Mouse (Mus musculus): Measurements from ENCODE around the gene A930017K11Rik. TPM values are rescaled to one million over a fixed set of nuclear protein-coding genes. Genes with fewer than 3 reads are reported as not detected.

The A930017K11Rik gene
- polyA plus RNA-seq, 1 experiment from 2014 or later: 0.09 TPM

GRCm38 (mm10) chr17:25955736-25956135 lies 3.4 kb upstream of the A930017K11Rik start:
- Histone ChIP-seq H3K9me3 (ENCODE audit: control insufficient read depth) (no peaks in the 10 kb centered on the region), H3K36me3 (ENCODE audit: control insufficient read depth, insufficient read depth) (peaks cover 32% of the 10 kb centered on the region; the same call in 1 of the 2 replicates), H3K4me3 (ENCODE audit: low read depth, low read length) (no peak overlapping the region), H3K27ac (ENCODE audit: low read depth, low read length) (no peak overlapping the region), H3K9ac (ENCODE audit: low read depth, low read length) (no peak overlapping the region), H3K4me1 (replicated peaks; ENCODE audit: control insufficient read depth, insufficient read depth, low read length) (no peaks in the 10 kb centered on the region), H3K27me3 (replicated peaks; ENCODE audit: control insufficient read depth, insufficient read depth, low read length) (peaks cover 29% of the 10 kb centered on the region), H3K4me2 (replicated peaks; ENCODE audit: low read depth) (no peak overlapping the region)
- WGBS: 25% methylated on average over 3 of the region's 3 CpGs
- no peak for TF ChIP-seq CTCF (IDR thresholded peaks at IDR 0.05; ENCODE audit: low read depth)
- ATAC-seq: no peak

- Histone ChIP-seq H3K4me1 (replicated peaks; ENCODE audit: control insufficient read depth, insufficient read depth, low read length) (no peaks in the 10 kb centered on the region), H3K9ac (ENCODE audit: low read depth, low read length) (no peak overlapping the region), H3K27ac (ENCODE audit: low read depth, low read length) (no peak overlapping the region), H3K4me2 (replicated peaks; ENCODE audit: low read depth) (no peak overlapping the region), H3K27me3 (replicated peaks; ENCODE audit: control insufficient read depth, insufficient read depth, low read length) (peaks cover 38% of the 10 kb centered on the region), H3K4me3 (ENCODE audit: low read depth, low read length) (no peak overlapping the region), H3K36me3 (ENCODE audit: control insufficient read depth, insufficient read depth) (peaks cover 22% of the 10 kb centered on the region; the same call in 1 of the 2 replicates), H3K9me3 (ENCODE audit: control insufficient read depth) (no peaks in the 10 kb centered on the region)
- no peak for ATAC-seq
- 69% methylated on average over 2 of the region's 2 CpGs for WGBS
- TF ChIP-seq CTCF (IDR thresholded peaks at IDR 0.05; ENCODE audit: low read depth): no peak
Measured at GRCm38 (mm10) chr17:25954671-25955070, 2.3 kb upstream of the A930017K11Rik start.

- Histone ChIP-seq H3K27ac (ENCODE audit: low read depth, low read length) (no peak overlapping the region), H3K36me3 (ENCODE audit: control insufficient read depth, insufficient read depth) (peaks cover 9% of the 10 kb centered on the region; the same call in 1 of the 2 replicates), H3K4me2 (replicated peaks; ENCODE audit: low read depth) (no peak overlapping the region), H3K27me3 (replicated peaks; ENCODE audit: control insufficient read depth, insufficient read depth, low read length) (peaks cover 38% of the 10 kb centered on the region), H3K9ac (ENCODE audit: low read depth, low read length) (no peak overlapping the region), H3K4me1 (replicated peaks; ENCODE audit: control insufficient read depth, insufficient read depth, low read length) (no peaks in the 10 kb centered on the region), H3K9me3 (ENCODE audit: control insufficient read depth) (no peaks in the 10 kb centered on the region), H3K4me3 (ENCODE audit: low read depth, low read length) (no peak overlapping the region)
- ATAC-seq: no peak
- 67% methylated on average over 5 of the region's 5 CpGs for WGBS
- TF ChIP-seq CTCF (IDR thresholded peaks at IDR 0.05; ENCODE audit: low read depth): no peak
Measured at GRCm38 (mm10) chr17:25953161-25953560, 796 bp upstream of the A930017K11Rik start.

- H3K36me3 ChIP-seq (ENCODE audit: control insufficient read depth, insufficient read depth): no peaks in the 10 kb centered on the region; the same call in 1 of the 2 replicates
- H3K9ac ChIP-seq (ENCODE audit: low read depth, low read length): no peak overlapping the region
- H3K9me3 ChIP-seq (ENCODE audit: control insufficient read depth): no peaks in the 10 kb centered on the region
- H3K4me2 ChIP-seq (replicated peaks; ENCODE audit: low read depth): peak overlapping the region; percentile 68
- H3K27me3 ChIP-seq (replicated peaks; ENCODE audit: control insufficient read depth, insufficient read depth, low read length): peaks cover 38% of the 10 kb centered on the region
- H3K4me1 ChIP-seq (replicated peaks; ENCODE audit: control insufficient read depth, insufficient read depth, low read length): no peaks in the 10 kb centered on the region
- peak overlapping the region; percentile 36 for H3K4me3 ChIP-seq (ENCODE audit: low read depth, low read length)
- H3K27ac ChIP-seq (ENCODE audit: low read depth, low read length): no peak overlapping the region
- TF ChIP-seq CTCF (IDR thresholded peaks at IDR 0.05; ENCODE audit: low read depth): no peak
- peak; percentile 2; the same call in 1 of the 2 replicates for ATAC-seq
- WGBS: under 1% methylated on average over 33 of the region's 33 CpGs
Measured at GRCm38 (mm10) chr17:25951225-25951802, 1.1 kb downstream of the A930017K11Rik start.

GRCm38 (mm10) chr17:25950706-25951105 lies 1.7 kb downstream of the A930017K11Rik start:
- H3K4me1 ChIP-seq (replicated peaks; ENCODE audit: control insufficient read depth, insufficient read depth, low read length): no peaks in the 10 kb centered on the region
- H3K9me3 ChIP-seq (ENCODE audit: control insufficient read depth): no peaks in the 10 kb centered on the region
- no peak overlapping the region for H3K27ac ChIP-seq (ENCODE audit: low read depth, low read length)
- no peak for ATAC-seq
- H3K9ac ChIP-seq (ENCODE audit: low read depth, low read length): no peak overlapping the region
- no peak overlapping the region for H3K4me2 ChIP-seq (replicated peaks; ENCODE audit: low read depth)
- peaks cover 38% of the 10 kb centered on the region for H3K27me3 ChIP-seq (replicated peaks; ENCODE audit: control insufficient read depth, insufficient read depth, low read length)
- H3K4me3 ChIP-seq (ENCODE audit: low read depth, low read length): no peak overlapping the region
- no CpG with 5 or more reads among the region's 3 CpGs for WGBS
- no peaks in the 10 kb centered on the region; the same call in 1 of the 2 replicates for H3K36me3 ChIP-seq (ENCODE audit: control insufficient read depth, insufficient read depth)
- no peak for TF ChIP-seq CTCF (IDR thresholded peaks at IDR 0.05; ENCODE audit: low read depth)

GRCm38 (mm10) chr17:25949981-25950380 lies 2.4 kb downstream of the A930017K11Rik start:
- H3K4me3 ChIP-seq (ENCODE audit: low read depth, low read length): no peak overlapping the region
- no peaks in the 10 kb centered on the region for H3K4me1 ChIP-seq (replicated peaks; ENCODE audit: control insufficient read depth, insufficient read depth, low read length)
- no peak overlapping the region for H3K27ac ChIP-seq (ENCODE audit: low read depth, low read length)
- H3K9ac ChIP-seq (ENCODE audit: low read depth, low read length): no peak overlapping the region
- H3K36me3 ChIP-seq (ENCODE audit: control insufficient read depth, insufficient read depth): no peaks in the 10 kb centered on the region; the same call in 1 of the 2 replicates
- no peak for TF ChIP-seq CTCF (IDR thresholded peaks at IDR 0.05; ENCODE audit: low read depth)
- WGBS: 75% methylated on average over 5 of the region's 5 CpGs
- no peak overlapping the region for H3K4me2 ChIP-seq (replicated peaks; ENCODE audit: low read depth)
- H3K27me3 ChIP-seq (replicated peaks; ENCODE audit: control insufficient read depth, insufficient read depth, low read length): peaks cover 38% of the 10 kb centered on the region
- ATAC-seq: no peak
- H3K9me3 ChIP-seq (ENCODE audit: control insufficient read depth): no peaks in the 10 kb centered on the region

Data from intestine, postnatal 0 days (tissue).